Mouse (Mus musculus): ENCODE measurements around the gene Prickle4. TPM values are rescaled to one million over a fixed set of nuclear protein-coding genes. Genes with fewer than 3 reads are reported as not detected.

Prickle4 gene
- polyA plus RNA-seq, 1 experiment from 2014 or later: not detected

- H3K36me3 ChIP-seq (ENCODE audit: control insufficient read depth, insufficient read depth, low read length): peaks cover 38% of the 10 kb centered on the region
- 2% methylated on average over 70 of the region's 70 CpGs for WGBS
- no peaks in the 10 kb centered on the region for H3K27me3 ChIP-seq (ENCODE audit: control insufficient read depth, insufficient read depth, low read length)
- DNase-seq: peak; percentile 99
- peaks cover 15% of the 10 kb centered on the region for H3K4me1 ChIP-seq (ENCODE audit: control insufficient read depth, insufficient read depth, low read length)
- peak; percentile 92 for ATAC-seq (ENCODE audit: low FRiP score, low TSS enrichment)
- H3K9ac ChIP-seq (replicated peaks; ENCODE audit: low read length): peak overlapping the region; percentile 83
- H3K27ac ChIP-seq (replicated peaks; ENCODE audit: low read depth, low read length): peak overlapping the region; percentile 86
- H3K4me2 ChIP-seq (ENCODE audit: low read length): peak overlapping the region; percentile 84
- no peaks in the 10 kb centered on the region for H3K9me3 ChIP-seq (ENCODE audit: control insufficient read depth, low read length)
- peak overlapping the region; percentile 63 for H3K4me3 ChIP-seq (replicated peaks; ENCODE audit: low read depth, low read length)
Observed at GRCm38 (mm10) chr17:47687409-47688343, 6.9 kb downstream of the Prickle4 start.

GRCm38 (mm10) chr17:47682836-47683235 lies 11.7 kb downstream of the Prickle4 start:
- peaks cover 83% of the 10 kb centered on the region for H3K36me3 ChIP-seq (ENCODE audit: control insufficient read depth, insufficient read depth, low read length)
- no peak overlapping the region for H3K4me2 ChIP-seq (ENCODE audit: low read length)
- no peaks in the 10 kb centered on the region for H3K27me3 ChIP-seq (ENCODE audit: control insufficient read depth, insufficient read depth, low read length)
- H3K27ac ChIP-seq (replicated peaks; ENCODE audit: low read depth, low read length): no peak overlapping the region
- no peak for DNase-seq
- WGBS: 85% methylated on average over 4 of the region's 4 CpGs
- no peak overlapping the region for H3K4me3 ChIP-seq (replicated peaks; ENCODE audit: low read depth, low read length)
- H3K9ac ChIP-seq (replicated peaks; ENCODE audit: low read length): no peak overlapping the region
- no peak for ATAC-seq (ENCODE audit: low FRiP score, low TSS enrichment)
- no peaks in the 10 kb centered on the region for H3K9me3 ChIP-seq (ENCODE audit: control insufficient read depth, low read length)
- peaks cover 8% of the 10 kb centered on the region for H3K4me1 ChIP-seq (ENCODE audit: control insufficient read depth, insufficient read depth, low read length)

- ATAC-seq (ENCODE audit: low FRiP score, low TSS enrichment) (no peak), DNase-seq (no peak)
- H3K9ac ChIP-seq (replicated peaks; ENCODE audit: low read length): no peak overlapping the region
- no peaks in the 10 kb centered on the region for H3K9me3 ChIP-seq (ENCODE audit: control insufficient read depth, low read length)
- H3K27me3 ChIP-seq (ENCODE audit: control insufficient read depth, insufficient read depth, low read length): no peaks in the 10 kb centered on the region
- no peaks in the 10 kb centered on the region for H3K4me1 ChIP-seq (ENCODE audit: control insufficient read depth, insufficient read depth, low read length)
- no peak overlapping the region for H3K4me2 ChIP-seq (ENCODE audit: low read length)
- H3K27ac ChIP-seq (replicated peaks; ENCODE audit: low read depth, low read length): no peak overlapping the region
- 88% methylated on average over 5 of the region's 5 CpGs for WGBS
- no peak overlapping the region for H3K4me3 ChIP-seq (replicated peaks; ENCODE audit: low read depth, low read length)
- H3K36me3 ChIP-seq (ENCODE audit: control insufficient read depth, insufficient read depth, low read length): peaks cover 73% of the 10 kb centered on the region
Observed at GRCm38 (mm10) chr17:47678702-47679101, 15.8 kb downstream of the Prickle4 start.

- Histone ChIP-seq H3K27me3 (ENCODE audit: control insufficient read depth, insufficient read depth, low read length) (no peaks in the 10 kb centered on the region), H3K9me3 (ENCODE audit: control insufficient read depth, low read length) (no peaks in the 10 kb centered on the region), H3K4me3 (replicated peaks; ENCODE audit: low read depth, low read length) (no peak overlapping the region), H3K4me2 (ENCODE audit: low read length) (no peak overlapping the region), H3K4me1 (ENCODE audit: control insufficient read depth, insufficient read depth, low read length) (no peaks in the 10 kb centered on the region), H3K36me3 (ENCODE audit: control insufficient read depth, insufficient read depth, low read length) (peaks cover 71% of the 10 kb centered on the region), H3K27ac (replicated peaks; ENCODE audit: low read depth, low read length) (no peak overlapping the region), H3K9ac (replicated peaks; ENCODE audit: low read length) (no peak overlapping the region)
- no peak for DNase-seq
- no peak for ATAC-seq (ENCODE audit: low FRiP score, low TSS enrichment)
- WGBS: 94% methylated on average over 5 of the region's 5 CpGs
Observed at GRCm38 (mm10) chr17:47678238-47678637, 16.3 kb downstream of the Prickle4 start.

- Histone ChIP-seq H3K36me3 (ENCODE audit: control insufficient read depth, insufficient read depth, low read length) (peaks cover 62% of the 10 kb centered on the region), H3K27me3 (ENCODE audit: control insufficient read depth, insufficient read depth, low read length) (no peaks in the 10 kb centered on the region), H3K27ac (replicated peaks; ENCODE audit: low read depth, low read length) (0 out of 2 replicates have a peak overlapping the region, but pooled peaks have one; percentile 6), H3K4me2 (ENCODE audit: low read length) (no peak overlapping the region), H3K4me1 (ENCODE audit: control insufficient read depth, insufficient read depth, low read length) (peaks cover 9% of the 10 kb centered on the region; the same call in 1 of the 2 replicates), H3K9me3 (ENCODE audit: control insufficient read depth, low read length) (no peaks in the 10 kb centered on the region), H3K4me3 (replicated peaks; ENCODE audit: low read depth, low read length) (no peak overlapping the region), H3K9ac (replicated peaks; ENCODE audit: low read length) (no peak overlapping the region; the same call in 1 of the 2 replicates)
- ATAC-seq (ENCODE audit: low FRiP score, low TSS enrichment): no peak
- WGBS: 16% methylated on average over 9 of the region's 9 CpGs
- DNase-seq: peak; percentile 91
Observed at GRCm38 (mm10) chr17:47676581-47676980, 18.0 kb downstream of the Prickle4 start.

- Histone ChIP-seq H3K9ac (replicated peaks; ENCODE audit: low read length) (peak overlapping the region; percentile 43), H3K27ac (replicated peaks; ENCODE audit: low read depth, low read length) (no peak overlapping the region), H3K9me3 (ENCODE audit: control insufficient read depth, low read length) (no peaks in the 10 kb centered on the region), H3K4me1 (ENCODE audit: control insufficient read depth, insufficient read depth, low read length) (peaks cover 15% of the 10 kb centered on the region; the same call in 1 of the 2 replicates), H3K4me2 (ENCODE audit: low read length) (peak overlapping the region; percentile 56), H3K27me3 (ENCODE audit: control insufficient read depth, insufficient read depth, low read length) (0 out of 2 replicates have a peak, but pooled peaks cover 3% of the 10 kb centered on the region), H3K36me3 (ENCODE audit: control insufficient read depth, insufficient read depth, low read length) (peaks cover 29% of the 10 kb centered on the region), H3K4me3 (replicated peaks; ENCODE audit: low read depth, low read length) (peak overlapping the region; percentile 29)
- DNase-seq (peak; percentile 80), ATAC-seq (ENCODE audit: low FRiP score, low TSS enrichment) (0 out of 2 replicates have a peak, but pooled peaks have one; percentile 27)
- WGBS: 6% methylated on average over 61 of the region's 68 CpGs
Observed at GRCm38 (mm10) chr17:47672311-47673111, 22.0 kb downstream of the Prickle4 start.

GRCm38 (mm10) chr17:47671988-47672310 lies 22.6 kb downstream of the Prickle4 start:
- DNase-seq (peak; percentile 43), ATAC-seq (ENCODE audit: low FRiP score, low TSS enrichment) (0 out of 2 replicates have a peak, but pooled peaks have one; percentile 6)
- Histone ChIP-seq H3K4me1 (ENCODE audit: control insufficient read depth, insufficient read depth, low read length) (peaks cover 15% of the 10 kb centered on the region; the same call in 1 of the 2 replicates), H3K27me3 (ENCODE audit: control insufficient read depth, insufficient read depth, low read length) (0 out of 2 replicates have a peak, but pooled peaks cover 3% of the 10 kb centered on the region), H3K27ac (replicated peaks; ENCODE audit: low read depth, low read length) (no peak overlapping the region), H3K4me2 (ENCODE audit: low read length) (peak overlapping the region; percentile 56), H3K4me3 (replicated peaks; ENCODE audit: low read depth, low read length) (peak overlapping the region; percentile 29), H3K9me3 (ENCODE audit: control insufficient read depth, low read length) (no peaks in the 10 kb centered on the region), H3K9ac (replicated peaks; ENCODE audit: low read length) (peak overlapping the region; percentile 43), H3K36me3 (ENCODE audit: control insufficient read depth, insufficient read depth, low read length) (peaks cover 32% of the 10 kb centered on the region)
- WGBS: 15% methylated on average over 14 of the region's 14 CpGs

GRCm38 (mm10) chr17:47669166-47669565 lies 25.4 kb downstream of the Prickle4 start:
- peaks cover 14% of the 10 kb centered on the region for H3K36me3 ChIP-seq (ENCODE audit: control insufficient read depth, insufficient read depth, low read length)
- 50% methylated on average over 4 of the region's 4 CpGs for WGBS
- H3K27me3 ChIP-seq (ENCODE audit: control insufficient read depth, insufficient read depth, low read length): 0 out of 2 replicates have a peak, but pooled peaks cover 3% of the 10 kb centered on the region
- no peaks in the 10 kb centered on the region for H3K9me3 ChIP-seq (ENCODE audit: control insufficient read depth, low read length)
- no peak overlapping the region for H3K9ac ChIP-seq (replicated peaks; ENCODE audit: low read length)
- H3K4me2 ChIP-seq (ENCODE audit: low read length): no peak overlapping the region
- H3K4me1 ChIP-seq (ENCODE audit: control insufficient read depth, insufficient read depth, low read length): peaks cover 15% of the 10 kb centered on the region; the same call in 1 of the 2 replicates
- H3K4me3 ChIP-seq (replicated peaks; ENCODE audit: low read depth, low read length): no peak overlapping the region
- DNase-seq (peak; percentile 24), ATAC-seq (ENCODE audit: low FRiP score, low TSS enrichment) (no peak)
- no peak overlapping the region for H3K27ac ChIP-seq (replicated peaks; ENCODE audit: low read depth, low read length)
